Mouse (Mus musculus): ENCODE data around the gene Gm20388. TPM values are rescaled to one million over a fixed set of nuclear protein-coding genes. Genes with fewer than 3 reads are reported as not detected.

Gm20388 gene
- polyA plus RNA-seq, 1 experiment from 2014 or later = 8.3 TPM

GRCm38 (mm10) chr8:122049266-122049665, 2138.6 kb downstream of the Gm20388 start:
- no peak overlapping the region for H3K4me3 ChIP-seq (ENCODE audit: low read depth, low read length)
- ATAC-seq (replicated peaks; ENCODE audit: low FRiP score, low TSS enrichment, low read depth) = no peak
- 80% methylated on average over 4 of the region's 4 CpGs for WGBS
- H3K4me1 ChIP-seq (replicated peaks; ENCODE audit: control insufficient read depth, insufficient read depth, low read length) = peaks cover 13% of the 10 kb centered on the region
- no peak for DNase-seq (ENCODE audit: low spot score)
- no peak overlapping the region for H3K4me2 ChIP-seq (ENCODE audit: low read length)
- no peak overlapping the region for H3K9ac ChIP-seq (ENCODE audit: low read length)
- 0 out of 2 replicates have a peak, but pooled peaks cover 2% of the 10 kb centered on the region for H3K27me3 ChIP-seq (replicated peaks; ENCODE audit: control insufficient read depth, insufficient read depth, low read length)
- H3K27ac ChIP-seq (ENCODE audit: low read depth) = no peak overlapping the region
- H3K36me3 ChIP-seq (ENCODE audit: control insufficient read depth, insufficient read depth, low read length) = no peaks in the 10 kb centered on the region
- no peaks in the 10 kb centered on the region for H3K9me3 ChIP-seq (ENCODE audit: control insufficient read depth, low read length)

DNA sequence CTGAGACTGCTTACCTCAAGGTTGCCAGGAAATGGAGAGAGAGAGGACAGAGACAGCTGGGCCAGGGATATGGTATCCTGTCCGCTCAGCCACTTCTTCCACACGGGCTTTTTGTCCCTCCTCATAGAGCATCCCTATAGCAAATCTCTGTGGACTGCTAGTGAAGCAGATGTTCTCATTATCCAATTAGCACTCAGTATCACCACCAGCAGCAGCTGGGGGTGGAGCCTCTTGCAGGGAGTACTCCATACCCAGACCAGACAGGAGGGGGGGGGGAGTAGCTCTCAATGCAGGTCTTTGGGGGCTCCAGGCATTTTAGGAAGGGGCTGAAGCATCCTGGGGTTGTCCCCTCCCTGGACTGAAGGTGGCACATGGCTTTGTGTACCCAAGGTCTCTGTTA, 2139.3 kb downstream of the Gm20388 start:
- Histone ChIP-seq H3K4me2 (ENCODE audit: low read length) (no peak overlapping the region), H3K4me3 (ENCODE audit: low read depth, low read length) (no peak overlapping the region), H3K36me3 (ENCODE audit: control insufficient read depth, insufficient read depth, low read length) (no peaks in the 10 kb centered on the region), H3K27ac (ENCODE audit: low read depth) (no peak overlapping the region), H3K9me3 (ENCODE audit: control insufficient read depth, low read length) (no peaks in the 10 kb centered on the region), H3K4me1 (replicated peaks; ENCODE audit: control insufficient read depth, insufficient read depth, low read length) (peaks cover 13% of the 10 kb centered on the region), H3K9ac (ENCODE audit: low read length) (no peak overlapping the region), H3K27me3 (replicated peaks; ENCODE audit: control insufficient read depth, insufficient read depth, low read length) (0 out of 2 replicates have a peak, but pooled peaks cover 2% of the 10 kb centered on the region)
- ATAC-seq (replicated peaks; ENCODE audit: low FRiP score, low TSS enrichment, low read depth) (no peak), DNase-seq (ENCODE audit: low spot score) (no peak)
- WGBS = 66% methylated on average over 2 of the region's 2 CpGs

DNA sequence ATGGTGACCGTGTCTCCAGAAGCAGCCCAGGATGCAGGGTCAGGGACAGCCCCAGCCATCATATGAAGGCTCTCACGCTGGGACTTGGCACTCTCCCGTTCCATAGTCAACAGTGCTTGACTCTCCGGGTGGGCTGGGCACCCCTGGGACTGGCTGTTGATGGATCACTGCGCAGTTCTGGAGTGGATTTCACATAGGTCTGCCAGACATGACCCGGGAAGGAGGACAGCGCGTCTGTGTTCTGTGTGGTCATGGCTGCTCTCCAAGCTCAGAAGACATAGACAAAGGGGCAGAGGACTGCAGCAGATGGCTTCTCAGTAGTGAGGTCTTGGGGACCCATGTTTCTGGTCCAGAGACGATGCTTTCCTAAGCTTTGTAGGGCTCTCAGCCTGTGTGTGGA, 2140.0 kb downstream of the Gm20388 start:
- 87% methylated on average over 9 of the region's 9 CpGs for WGBS
- H3K4me2 ChIP-seq (ENCODE audit: low read length) = no peak overlapping the region
- H3K9me3 ChIP-seq (ENCODE audit: control insufficient read depth, low read length) = no peaks in the 10 kb centered on the region
- H3K4me1 ChIP-seq (replicated peaks; ENCODE audit: control insufficient read depth, insufficient read depth, low read length) = peaks cover 15% of the 10 kb centered on the region
- 0 out of 2 replicates have a peak, but pooled peaks cover 2% of the 10 kb centered on the region for H3K27me3 ChIP-seq (replicated peaks; ENCODE audit: control insufficient read depth, insufficient read depth, low read length)
- H3K9ac ChIP-seq (ENCODE audit: low read length) = no peak overlapping the region
- H3K36me3 ChIP-seq (ENCODE audit: control insufficient read depth, insufficient read depth, low read length) = no peaks in the 10 kb centered on the region
- no peak overlapping the region for H3K27ac ChIP-seq (ENCODE audit: low read depth)
- ATAC-seq (replicated peaks; ENCODE audit: low FRiP score, low TSS enrichment, low read depth) (no peak), DNase-seq (ENCODE audit: low spot score) (no peak)
- H3K4me3 ChIP-seq (ENCODE audit: low read depth, low read length) = no peak overlapping the region

GRCm38 (mm10) chr8:122055321-122055720, 2144.7 kb downstream of the Gm20388 start:
- WGBS = 32% methylated on average over 10 of the region's 10 CpGs
- DNase-seq (ENCODE audit: low spot score) (no peak), ATAC-seq (replicated peaks; ENCODE audit: low FRiP score, low TSS enrichment, low read depth) (no peak)
- Histone ChIP-seq H3K36me3 (ENCODE audit: control insufficient read depth, insufficient read depth, low read length) (no peaks in the 10 kb centered on the region), H3K27ac (ENCODE audit: low read depth) (no peak overlapping the region), H3K9ac (ENCODE audit: low read length) (no peak overlapping the region), H3K27me3 (replicated peaks; ENCODE audit: control insufficient read depth, insufficient read depth, low read length) (0 out of 2 replicates have a peak, but pooled peaks cover 4% of the 10 kb centered on the region), H3K4me1 (replicated peaks; ENCODE audit: control insufficient read depth, insufficient read depth, low read length) (peaks cover 5% of the 10 kb centered on the region; the same call in 1 of the 2 replicates), H3K4me2 (ENCODE audit: low read length) (no peak overlapping the region), H3K4me3 (ENCODE audit: low read depth, low read length) (no peak overlapping the region), H3K9me3 (ENCODE audit: control insufficient read depth, low read length) (no peaks in the 10 kb centered on the region)

GRCm38 (mm10) chr8:122056113-122056512, 2145.5 kb downstream of the Gm20388 start:
- 35% methylated on average over 1 of the region's 1 CpGs for WGBS
- ATAC-seq (replicated peaks; ENCODE audit: low FRiP score, low TSS enrichment, low read depth) = peak; percentile 58; the same call in 1 of the 2 replicates
- Histone ChIP-seq H3K36me3 (ENCODE audit: control insufficient read depth, insufficient read depth, low read length) (no peaks in the 10 kb centered on the region), H3K27ac (ENCODE audit: low read depth) (no peak overlapping the region), H3K9ac (ENCODE audit: low read length) (no peak overlapping the region), H3K4me2 (ENCODE audit: low read length) (no peak overlapping the region), H3K9me3 (ENCODE audit: control insufficient read depth, low read length) (no peaks in the 10 kb centered on the region), H3K4me1 (replicated peaks; ENCODE audit: control insufficient read depth, insufficient read depth, low read length) (peaks cover 5% of the 10 kb centered on the region; the same call in 1 of the 2 replicates), H3K4me3 (ENCODE audit: low read depth, low read length) (no peak overlapping the region), H3K27me3 (replicated peaks; ENCODE audit: control insufficient read depth, insufficient read depth, low read length) (0 out of 2 replicates have a peak, but pooled peaks cover 4% of the 10 kb centered on the region)
- no peak for DNase-seq (ENCODE audit: low spot score)

GRCm38 (mm10) chr8:122056882-122057281, 2146.2 kb downstream of the Gm20388 start:
- no peaks in the 10 kb centered on the region for H3K9me3 ChIP-seq (ENCODE audit: control insufficient read depth, low read length)
- H3K4me2 ChIP-seq (ENCODE audit: low read length) = no peak overlapping the region
- no peak for ATAC-seq (replicated peaks; ENCODE audit: low FRiP score, low TSS enrichment, low read depth)
- peaks cover 5% of the 10 kb centered on the region; the same call in 1 of the 2 replicates for H3K4me1 ChIP-seq (replicated peaks; ENCODE audit: control insufficient read depth, insufficient read depth, low read length)
- 43% methylated on average over 7 of the region's 7 CpGs for WGBS
- H3K27me3 ChIP-seq (replicated peaks; ENCODE audit: control insufficient read depth, insufficient read depth, low read length) = 0 out of 2 replicates have a peak, but pooled peaks cover 4% of the 10 kb centered on the region
- no peak overlapping the region for H3K4me3 ChIP-seq (ENCODE audit: low read depth, low read length)
- DNase-seq (ENCODE audit: low spot score) = no peak
- H3K36me3 ChIP-seq (ENCODE audit: control insufficient read depth, insufficient read depth, low read length) = no peaks in the 10 kb centered on the region
- H3K27ac ChIP-seq (ENCODE audit: low read depth) = no peak overlapping the region
- no peak overlapping the region for H3K9ac ChIP-seq (ENCODE audit: low read length)

DNA sequence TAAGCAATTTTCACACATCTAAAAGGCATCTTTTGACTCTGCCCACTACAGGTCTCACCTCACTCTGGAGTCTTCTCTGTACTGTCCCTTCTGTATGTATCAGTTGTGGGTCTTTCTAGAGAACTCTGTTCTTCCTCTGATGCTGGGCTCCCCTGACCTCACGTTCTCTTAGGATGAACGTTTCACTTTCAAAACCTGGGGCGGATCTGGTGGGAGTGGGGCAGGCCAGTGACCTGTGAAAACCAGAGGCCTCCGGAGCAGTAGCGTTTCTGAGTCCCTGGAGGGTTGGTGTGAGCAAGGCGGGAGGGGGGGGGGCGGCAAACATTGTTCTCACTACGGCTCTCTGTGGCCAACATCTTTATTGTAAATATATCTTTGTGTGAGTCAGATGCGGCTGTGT, 2147.9 kb downstream of the Gm20388 start:
- Histone ChIP-seq H3K9ac (ENCODE audit: low read length) (no peak overlapping the region), H3K4me3 (ENCODE audit: low read depth, low read length) (no peak overlapping the region), H3K36me3 (ENCODE audit: control insufficient read depth, insufficient read depth, low read length) (no peaks in the 10 kb centered on the region), H3K9me3 (ENCODE audit: control insufficient read depth, low read length) (no peaks in the 10 kb centered on the region), H3K4me1 (replicated peaks; ENCODE audit: control insufficient read depth, insufficient read depth, low read length) (peaks cover 5% of the 10 kb centered on the region; the same call in 1 of the 2 replicates), H3K27ac (ENCODE audit: low read depth) (no peak overlapping the region), H3K27me3 (replicated peaks; ENCODE audit: control insufficient read depth, insufficient read depth, low read length) (0 out of 2 replicates have a peak, but pooled peaks cover 2% of the 10 kb centered on the region), H3K4me2 (ENCODE audit: low read length) (no peak overlapping the region)
- ATAC-seq (replicated peaks; ENCODE audit: low FRiP score, low TSS enrichment, low read depth) (no peak), DNase-seq (ENCODE audit: low spot score) (no peak)
- WGBS = 45% methylated on average over 9 of the region's 9 CpGs

- WGBS = 91% methylated on average over 8 of the region's 8 CpGs
Observed at GRCm38 (mm10) chr8:122058951-122059350, 2148.3 kb downstream of the Gm20388 start.

More at GRCm38 (mm10) chr8:122058951-122059350, 2148.3 kb downstream of the Gm20388 start:
- H3K27ac ChIP-seq (ENCODE audit: low read depth) = no peak overlapping the region
- H3K9ac ChIP-seq (ENCODE audit: low read length) = no peak overlapping the region
- H3K4me3 ChIP-seq (ENCODE audit: low read depth, low read length) = no peak overlapping the region
- H3K36me3 ChIP-seq (ENCODE audit: control insufficient read depth, insufficient read depth, low read length) = no peaks in the 10 kb centered on the region
- no peak overlapping the region for H3K4me2 ChIP-seq (ENCODE audit: low read length)
- ATAC-seq (replicated peaks; ENCODE audit: low FRiP score, low TSS enrichment, low read depth) (no peak), DNase-seq (ENCODE audit: low spot score) (no peak)
- no peaks in the 10 kb centered on the region for H3K9me3 ChIP-seq (ENCODE audit: control insufficient read depth, low read length)
- peaks cover 5% of the 10 kb centered on the region; the same call in 1 of the 2 replicates for H3K4me1 ChIP-seq (replicated peaks; ENCODE audit: control insufficient read depth, insufficient read depth, low read length)
- 0 out of 2 replicates have a peak, but pooled peaks cover 2% of the 10 kb centered on the region for H3K27me3 ChIP-seq (replicated peaks; ENCODE audit: control insufficient read depth, insufficient read depth, low read length)
